Mouse (Mus musculus) thymus, adult 2 months (tissue): Measurements from ENCODE around the gene Sesn1. TPM values are rescaled to one million over a fixed set of nuclear protein-coding genes. Genes with fewer than 3 reads are reported as not detected.
"Not testable (repeated sequence)": the region's sequence is repeated elsewhere in the genome, so short reads cannot be mapped to it uniquely, and the experiment has no call there.

Experiments used
- DNase-seq: peaks from one replicate; pipeline ENCODE4 v3.0.0; 2021
- H3K27ac ChIP-seq: fragments of 200-500 bp; 2 replicates; pipeline ENCODE4 v1.5.1; 2012; ENCODE audit warnings: low read length, control low read depth; ENCODE audit not compliant: control insufficient read depth, insufficient read depth
- H3K27me3 ChIP-seq: fragments of 200-500 bp; 2 replicates; pipeline ENCODE4 v1.6.1; 2012; ENCODE audit warnings: mild to moderate bottlenecking, low read length, moderate library complexity, mixed read lengths; ENCODE audit not compliant: control insufficient read depth, insufficient read depth
- H3K36me3 ChIP-seq: fragments of 200-500 bp; 2 replicates; pipeline ENCODE4 v1.6.1; 2012; ENCODE audit warnings: mild to moderate bottlenecking, low read length, moderate library complexity; ENCODE audit not compliant: control insufficient read depth, insufficient read depth
- H3K4me1 ChIP-seq: fragments of 200-500 bp; replicated peaks from 2 replicates; pipeline ENCODE4 v1.6.1; 2012; ENCODE audit warnings: low read length; ENCODE audit not compliant: control insufficient read depth, insufficient read depth
- H3K4me3 ChIP-seq: fragments of 200-500 bp; 2 replicates; pipeline ENCODE4 v1.5.1; 2012; ENCODE audit warnings: mild to moderate bottlenecking, low read length, control low read depth, moderate library complexity; ENCODE audit not compliant: control insufficient read depth, insufficient read depth
- CTCF ChIP-seq: fragments of 200-500 bp; IDR thresholded peaks from 2 replicates; pipeline ENCODE4 v1.5.1; 2012; ENCODE audit warnings: mild to moderate bottlenecking, control low read depth, low read length, moderate library complexity, borderline replicate concordance; ENCODE audit not compliant: control insufficient read depth, poor library complexity, insufficient read depth; ENCODE audit errors: extremely low read depth
- POLR2A ChIP-seq: fragments of 200-500 bp; IDR thresholded peaks from 2 replicates; pipeline ENCODE4 v1.6.1; 2012; ENCODE audit warnings: mild to moderate bottlenecking, low read length, control low read depth, moderate library complexity; ENCODE audit not compliant: control insufficient read depth, poor library complexity, insufficient read depth; ENCODE audit errors: extremely low read depth
- WGBS: fragments of 180-500 bp; shearing (Covaris S2); methylation state at CpG from one replicate; pipeline ENCODE4 v1.1.7; 2018; 5-methylcytosine and 5-hydroxymethylcytosine counted together
- polyA plus RNA-seq: library from polyadenylated mRNA; depleted of rRNA; stranded (reverse); fragments of >200 nt; gene quantifications from 2 replicates; pipeline ENCODE4 v1.2.3, GENCODE M21; 2012

The Sesn1 gene
- polyA plus RNA-seq, 1 experiment, result 51.7 TPM

DNA sequence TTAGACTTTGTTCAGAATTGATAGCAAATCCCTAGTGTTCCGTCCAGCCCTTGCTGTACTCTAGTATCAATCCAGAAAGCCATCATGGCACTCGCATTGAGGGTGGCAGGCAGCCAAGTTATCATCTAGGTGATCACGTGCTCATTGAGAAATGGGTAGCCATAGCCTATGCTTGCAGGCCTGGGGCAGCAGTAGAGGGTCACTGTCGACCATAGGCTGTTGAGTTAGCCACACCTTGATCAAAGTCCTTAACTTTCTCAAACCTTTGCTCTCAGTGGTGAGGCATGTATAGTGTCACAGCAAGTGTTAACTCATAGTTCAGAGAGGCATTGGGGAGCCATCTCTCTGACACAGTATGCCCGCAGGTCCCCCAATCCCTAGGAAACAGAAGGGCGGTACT, 11.4 kb downstream of the Sesn1 start:
- no peaks in the 10 kb centered on the region for H3K36me3 ChIP-seq
- H3K4me3 ChIP-seq, result no peak overlapping the region
- 96% methylated on average over 6 of the region's 6 CpGs for WGBS
- peaks cover 4% of the 10 kb centered on the region for H3K4me1 ChIP-seq
- TF ChIP-seq CTCF (no peak), POLR2A (no peak)
- no peak for DNase-seq
- H3K27me3 ChIP-seq, result no peaks in the 10 kb centered on the region
- H3K27ac ChIP-seq, result no peak overlapping the region

GRCm38 (mm10) chr10:41822573-41823281, 13.0 kb downstream of the Sesn1 start:
- H3K27ac ChIP-seq, result no peak overlapping the region

GRCm38 (mm10) chr10:41823282-41823675, 13.5 kb downstream of the Sesn1 start:
- WGBS, result 85% methylated on average over 4 of the region's 4 CpGs
- H3K36me3 ChIP-seq, H3K27ac ChIP-seq, H3K27me3 ChIP-seq, DNase-seq, H3K4me1 ChIP-seq, H3K4me3 ChIP-seq: not testable (repeated sequence)

More at GRCm38 (mm10) chr10:41822573-41823281, 13.0 kb downstream of the Sesn1 start:
- no peak overlapping the region for H3K4me3 ChIP-seq
- H3K27me3 ChIP-seq, result no peaks in the 10 kb centered on the region
- DNase-seq, result no peak
- no peaks in the 10 kb centered on the region for H3K4me1 ChIP-seq
- no peak for TF ChIP-seq POLR2A
- no peak for TF ChIP-seq CTCF
- no peaks in the 10 kb centered on the region for H3K36me3 ChIP-seq
- WGBS, result 44% methylated on average over 5 of the region's 5 CpGs

GRCm38 (mm10) chr10:41823916-41824315, 14.2 kb downstream of the Sesn1 start:
- no peak for DNase-seq
- no peak overlapping the region for H3K27ac ChIP-seq
- H3K36me3 ChIP-seq, result no peaks in the 10 kb centered on the region
- no peak for TF ChIP-seq POLR2A
- no peaks in the 10 kb centered on the region for H3K27me3 ChIP-seq
- H3K4me3 ChIP-seq, result no peak overlapping the region
- no peaks in the 10 kb centered on the region for H3K4me1 ChIP-seq
- WGBS, result 95% methylated on average over 4 of the region's 4 CpGs

DNA sequence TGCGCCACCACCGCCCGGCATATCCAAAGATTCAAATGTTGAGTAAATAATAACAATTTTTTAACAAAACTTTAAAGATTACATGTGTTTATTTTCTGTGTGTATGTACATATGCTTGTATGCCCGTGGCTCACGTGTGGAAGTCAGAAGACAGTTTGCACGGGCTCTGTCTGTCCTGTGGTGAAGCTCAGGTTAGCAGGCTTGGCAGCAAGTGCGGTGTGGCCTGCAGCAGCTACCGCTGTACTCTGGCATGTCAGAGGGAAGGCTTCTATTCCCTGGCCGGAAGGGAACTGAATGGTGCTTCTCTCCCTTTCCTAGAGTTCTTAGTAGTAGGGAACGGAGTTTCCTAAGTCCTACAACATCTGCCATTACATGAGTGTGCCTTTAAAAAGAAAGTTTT, 15.3 kb downstream of the Sesn1 start:
- no peak overlapping the region for H3K4me3 ChIP-seq
- no peaks in the 10 kb centered on the region for H3K4me1 ChIP-seq
- DNase-seq, result no peak
- 97% methylated on average over 10 of the region's 10 CpGs for WGBS
- H3K36me3 ChIP-seq, result no peaks in the 10 kb centered on the region
- TF ChIP-seq CTCF, result no peak
- no peak for TF ChIP-seq POLR2A
- H3K27me3 ChIP-seq, result no peaks in the 10 kb centered on the region
- H3K27ac ChIP-seq, result no peak overlapping the region

DNA sequence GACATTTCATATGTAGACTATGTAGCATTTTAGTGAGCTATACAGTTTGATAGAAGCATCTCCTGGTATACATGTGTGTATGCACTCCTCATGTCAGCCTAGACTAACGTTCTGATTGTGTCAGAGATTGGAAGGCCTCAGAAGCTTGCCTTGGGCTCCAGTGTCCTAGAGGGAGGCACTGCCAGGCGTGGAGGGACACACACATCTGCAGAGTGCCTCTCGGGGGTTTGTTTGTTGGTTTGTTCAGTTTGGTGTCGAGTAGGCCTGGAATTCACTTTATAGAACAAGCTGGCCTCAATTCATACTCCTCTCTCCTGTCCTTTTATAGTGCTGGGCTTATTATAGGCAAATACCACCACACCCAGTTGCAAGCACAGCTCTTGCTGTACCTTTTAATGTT, 16.3 kb downstream of the Sesn1 start:
- 97% methylated on average over 4 of the region's 4 CpGs for WGBS
- Histone ChIP-seq H3K27ac (no peak overlapping the region), H3K36me3 (no peaks in the 10 kb centered on the region), H3K27me3 (no peaks in the 10 kb centered on the region), H3K4me3 (no peak overlapping the region), H3K4me1 (no peaks in the 10 kb centered on the region)
- TF ChIP-seq POLR2A (no peak), CTCF (no peak)
- DNase-seq, result no peak

DNA sequence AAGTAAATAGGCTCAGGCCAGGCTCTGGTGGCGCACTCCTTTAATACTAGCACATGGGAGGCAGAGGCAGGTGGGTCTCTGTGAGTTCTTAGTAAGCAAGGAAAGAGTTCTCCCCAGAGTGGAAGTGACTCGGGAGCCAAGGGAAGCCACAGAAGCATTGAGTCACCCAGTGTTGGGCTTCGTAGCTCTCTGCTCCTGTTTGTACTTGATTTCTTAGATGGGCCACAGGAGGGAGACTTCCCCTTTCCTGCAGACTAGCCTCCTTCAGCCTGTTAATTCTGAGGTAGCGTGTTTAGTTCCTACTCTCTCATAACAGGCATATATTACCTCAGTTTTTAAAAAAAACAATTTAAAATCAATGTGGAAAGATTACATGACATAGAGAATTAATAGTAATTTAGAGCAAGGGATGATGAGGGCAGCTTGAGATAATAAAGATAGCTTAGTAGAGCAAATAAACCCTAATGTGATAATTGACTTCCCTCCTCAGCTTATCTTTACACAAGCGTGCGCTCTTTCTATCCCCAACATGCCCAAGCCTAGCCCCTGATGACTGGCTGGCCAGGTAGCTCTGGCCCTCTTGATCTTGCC, 16.9 kb downstream of the Sesn1 start:
- TF ChIP-seq POLR2A (no peak), CTCF (no peak)
- 78% methylated on average over 6 of the region's 6 CpGs for WGBS
- no peak overlapping the region for H3K27ac ChIP-seq
- no peaks in the 10 kb centered on the region for H3K36me3 ChIP-seq
- H3K4me3 ChIP-seq, result no peak overlapping the region
- no peaks in the 10 kb centered on the region for H3K4me1 ChIP-seq
- no peak for DNase-seq
- no peaks in the 10 kb centered on the region for H3K27me3 ChIP-seq
